Mouse (Mus musculus): Measurements from ENCODE around the gene Epyc.

GRCm38 (mm10) chr10:97693398-97694135 is 49.7 kb downstream of the Epyc start:
- TF ChIP-seq CTCF (IDR thresholded peaks at IDR 0.05; ENCODE audit: low read depth, low read length) (no peak), POLR2A (IDR thresholded peaks at IDR 0.05; ENCODE audit: extremely low read depth, insufficient read depth, low read length) (no peak)
